Mouse (Mus musculus): Measurements from ENCODE around the gene Nme2. TPM values are rescaled to one million over a fixed set of nuclear protein-coding genes. Genes with fewer than 3 reads are reported as not detected.
A peak's percentile ranks its signal among the peaks of the same experiment; 100 is the strongest.

Nme2 gene
- polyA plus RNA-seq, 1 experiment, result 530 TPM

DNA sequence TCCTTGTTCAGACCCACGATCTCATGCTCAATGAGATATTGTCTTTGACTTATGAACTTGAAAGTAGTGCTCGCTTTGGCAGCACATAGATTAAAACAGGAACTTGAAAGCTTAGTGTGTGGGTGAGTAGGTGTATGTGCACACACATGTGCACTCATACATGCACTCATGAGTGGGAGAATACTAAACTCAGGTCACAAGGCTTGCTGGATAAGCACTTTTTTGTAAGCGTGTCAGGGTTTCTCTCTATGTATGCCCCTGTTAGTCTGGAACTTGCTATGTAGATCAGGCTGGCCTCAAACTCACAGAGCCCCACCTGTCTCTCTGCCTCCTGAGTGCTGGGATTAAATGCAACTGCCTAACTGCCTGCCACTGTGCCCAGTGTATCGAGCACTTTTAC lies 31.0 kb upstream of the Nme2 start:
- Histone ChIP-seq H3K9ac (ENCODE audit: low read depth, poor library complexity, severe bottlenecking) (no peak overlapping the region), H3K27ac (ENCODE audit: insufficient read depth, low read length) (no peak overlapping the region), H3K36me3 (ENCODE audit: control insufficient read depth, insufficient read depth, low read length, poor library complexity, severe bottlenecking) (no peaks in the 10 kb centered on the region), H3K4me1 (ENCODE audit: control insufficient read depth, insufficient read depth, low read length) (peaks cover 2% of the 10 kb centered on the region), H3K27me3 (ENCODE audit: control insufficient read depth, insufficient read depth, low read length, poor library complexity, severe bottlenecking) (no peaks in the 10 kb centered on the region), H3K9me3 (replicated peaks; ENCODE audit: control insufficient read depth, insufficient read depth, low read length, poor library complexity, severe bottlenecking) (no peaks in the 10 kb centered on the region), H3K4me3 (ENCODE audit: low read depth, low read length) (no peak overlapping the region)
- TF ChIP-seq EP300 (IDR thresholded peaks at IDR 0.05; ENCODE audit: insufficient read depth, low read depth, low read length) (no peak), POLR2A (IDR thresholded peaks at IDR 0.05; ENCODE audit: insufficient read depth, low read length) (no peak), CTCF (IDR thresholded peaks at IDR 0.05; ENCODE audit: low read depth, low read length) (no peak)

DNA sequence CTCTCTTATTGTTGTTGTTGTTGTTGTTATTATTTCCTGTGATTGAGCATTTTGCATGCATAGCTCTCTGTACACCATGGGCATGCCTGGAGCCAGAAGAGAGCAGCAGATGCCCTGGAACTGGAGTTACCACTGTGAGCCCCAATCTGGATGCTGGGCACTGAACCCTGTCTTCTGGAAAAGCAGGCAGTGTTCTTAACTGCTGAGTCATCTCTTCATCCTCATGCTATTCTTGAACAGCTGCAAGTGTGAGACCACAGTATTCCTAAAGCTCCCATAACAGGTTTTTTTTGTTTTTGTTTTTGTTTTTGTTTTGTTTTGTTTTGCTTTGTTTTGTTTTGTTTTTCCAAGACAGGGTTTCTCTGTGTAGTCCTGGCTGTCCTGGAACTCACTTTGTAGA lies 30.2 kb upstream of the Nme2 start:
- no peak overlapping the region for H3K4me3 ChIP-seq (ENCODE audit: low read depth, low read length)
- H3K4me1 ChIP-seq (ENCODE audit: control insufficient read depth, insufficient read depth, low read length), result peaks cover 2% of the 10 kb centered on the region
- no peak overlapping the region for H3K27ac ChIP-seq (ENCODE audit: insufficient read depth, low read length)
- H3K27me3 ChIP-seq (ENCODE audit: control insufficient read depth, insufficient read depth, low read length, poor library complexity, severe bottlenecking), result no peaks in the 10 kb centered on the region
- no peaks in the 10 kb centered on the region for H3K9me3 ChIP-seq (replicated peaks; ENCODE audit: control insufficient read depth, insufficient read depth, low read length, poor library complexity, severe bottlenecking)
- no peak overlapping the region for H3K9ac ChIP-seq (ENCODE audit: low read depth, poor library complexity, severe bottlenecking)
- H3K36me3 ChIP-seq (ENCODE audit: control insufficient read depth, insufficient read depth, low read length, poor library complexity, severe bottlenecking), result no peaks in the 10 kb centered on the region
- TF ChIP-seq EP300 (IDR thresholded peaks at IDR 0.05; ENCODE audit: insufficient read depth, low read depth, low read length) (no peak), CTCF (IDR thresholded peaks at IDR 0.05; ENCODE audit: low read depth, low read length) (no peak), POLR2A (IDR thresholded peaks at IDR 0.05; ENCODE audit: insufficient read depth, low read length) (no peak)

DNA sequence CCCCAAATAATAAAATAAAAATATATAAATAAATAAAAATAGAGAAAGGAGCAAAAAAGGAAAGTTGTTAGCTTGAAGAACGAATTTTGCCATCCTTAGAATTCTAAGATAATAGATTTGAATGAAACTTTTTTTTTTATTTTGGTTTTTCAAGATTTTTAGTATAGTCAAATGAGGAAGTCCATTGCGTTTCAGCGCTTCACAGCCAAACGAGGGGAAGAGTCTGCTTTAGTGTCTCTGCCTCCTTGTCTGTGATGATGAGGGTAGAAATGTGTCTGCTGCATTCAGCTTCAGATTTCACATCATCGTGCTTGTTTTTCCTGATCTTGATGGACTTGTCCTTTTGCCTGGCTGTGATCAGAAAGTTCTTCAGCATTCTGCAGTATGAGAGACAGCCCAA lies 29.2 kb upstream of the Nme2 start:
- Histone ChIP-seq H3K9ac (ENCODE audit: low read depth, poor library complexity, severe bottlenecking) (no peak overlapping the region), H3K9me3 (replicated peaks; ENCODE audit: control insufficient read depth, insufficient read depth, low read length, poor library complexity, severe bottlenecking) (no peaks in the 10 kb centered on the region), H3K4me3 (ENCODE audit: low read depth, low read length) (no peak overlapping the region), H3K27me3 (ENCODE audit: control insufficient read depth, insufficient read depth, low read length, poor library complexity, severe bottlenecking) (no peaks in the 10 kb centered on the region), H3K36me3 (ENCODE audit: control insufficient read depth, insufficient read depth, low read length, poor library complexity, severe bottlenecking) (no peaks in the 10 kb centered on the region), H3K4me1 (ENCODE audit: control insufficient read depth, insufficient read depth, low read length) (peaks cover 2% of the 10 kb centered on the region), H3K27ac (ENCODE audit: insufficient read depth, low read length) (no peak overlapping the region)
- TF ChIP-seq POLR2A (IDR thresholded peaks at IDR 0.05; ENCODE audit: insufficient read depth, low read length) (no peak), CTCF (IDR thresholded peaks at IDR 0.05; ENCODE audit: low read depth, low read length) (no peak), EP300 (IDR thresholded peaks at IDR 0.05; ENCODE audit: insufficient read depth, low read depth, low read length) (no peak)

DNA sequence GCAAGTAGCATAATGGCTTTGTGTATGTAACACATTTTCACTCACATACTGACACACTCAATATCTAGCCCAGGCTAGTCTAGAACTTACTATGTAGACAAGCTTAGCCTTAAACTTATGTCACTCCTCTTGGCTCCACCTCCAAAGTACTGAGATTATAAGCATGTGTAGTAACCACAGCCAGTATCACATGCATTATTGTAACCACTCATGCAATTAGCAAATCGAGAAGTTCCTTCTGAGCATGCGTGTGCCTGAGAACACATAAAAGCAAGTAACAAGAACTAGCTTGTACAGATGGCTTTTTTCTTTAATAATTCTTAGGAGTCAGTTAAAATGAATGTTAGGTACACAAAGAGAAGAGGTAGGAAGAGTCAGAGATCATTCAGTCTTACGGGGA lies 28.6 kb upstream of the Nme2 start:
- H3K4me3 ChIP-seq (ENCODE audit: low read depth, low read length), result no peak overlapping the region
- no peaks in the 10 kb centered on the region for H3K36me3 ChIP-seq (ENCODE audit: control insufficient read depth, insufficient read depth, low read length, poor library complexity, severe bottlenecking)
- no peak for TF ChIP-seq EP300 (IDR thresholded peaks at IDR 0.05; ENCODE audit: insufficient read depth, low read depth, low read length)
- TF ChIP-seq POLR2A (IDR thresholded peaks at IDR 0.05; ENCODE audit: insufficient read depth, low read length), result no peak
- TF ChIP-seq CTCF (IDR thresholded peaks at IDR 0.05; ENCODE audit: low read depth, low read length), result no peak
- H3K9ac ChIP-seq (ENCODE audit: low read depth, poor library complexity, severe bottlenecking), result no peak overlapping the region
- H3K27me3 ChIP-seq (ENCODE audit: control insufficient read depth, insufficient read depth, low read length, poor library complexity, severe bottlenecking), result no peaks in the 10 kb centered on the region
- no peak overlapping the region for H3K27ac ChIP-seq (ENCODE audit: insufficient read depth, low read length)
- no peaks in the 10 kb centered on the region for H3K9me3 ChIP-seq (replicated peaks; ENCODE audit: control insufficient read depth, insufficient read depth, low read length, poor library complexity, severe bottlenecking)
- peaks cover 2% of the 10 kb centered on the region for H3K4me1 ChIP-seq (ENCODE audit: control insufficient read depth, insufficient read depth, low read length)

DNA sequence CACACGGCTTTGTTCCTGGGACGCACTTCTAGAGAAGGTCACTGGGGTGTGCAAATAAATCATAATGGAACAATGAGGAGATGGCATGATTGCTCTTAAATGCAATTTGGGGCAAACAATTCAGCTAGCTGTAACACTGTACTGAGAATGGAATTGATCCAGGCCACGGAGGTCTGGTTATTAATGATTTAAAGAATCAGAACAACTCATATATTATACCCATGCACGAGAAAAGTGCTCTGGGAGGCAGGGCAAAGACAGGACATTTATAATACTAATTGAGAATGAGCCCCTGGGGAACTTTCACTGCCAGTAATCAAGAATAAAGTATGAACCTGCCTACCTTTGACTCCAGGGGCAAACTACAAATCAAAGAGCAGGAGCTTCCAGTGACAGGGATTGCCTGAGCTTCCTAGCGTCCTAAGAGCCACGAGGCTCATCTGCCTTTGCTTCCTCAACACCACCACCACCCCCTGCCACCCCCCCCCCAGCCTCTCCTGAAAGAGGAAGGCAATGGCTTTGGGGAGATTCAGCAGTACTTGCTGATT lies 23.5 kb upstream of the Nme2 start:
- Histone ChIP-seq H3K9ac (ENCODE audit: low read depth, poor library complexity, severe bottlenecking) (no peak overlapping the region), H3K36me3 (ENCODE audit: control insufficient read depth, insufficient read depth, low read length, poor library complexity, severe bottlenecking) (no peaks in the 10 kb centered on the region)
- TF ChIP-seq CTCF (IDR thresholded peaks at IDR 0.05; ENCODE audit: low read depth, low read length), result no peak
- TF ChIP-seq POLR2A (IDR thresholded peaks at IDR 0.05; ENCODE audit: insufficient read depth, low read length), result no peak
- no peak for TF ChIP-seq EP300 (IDR thresholded peaks at IDR 0.05; ENCODE audit: insufficient read depth, low read depth, low read length)

DNA sequence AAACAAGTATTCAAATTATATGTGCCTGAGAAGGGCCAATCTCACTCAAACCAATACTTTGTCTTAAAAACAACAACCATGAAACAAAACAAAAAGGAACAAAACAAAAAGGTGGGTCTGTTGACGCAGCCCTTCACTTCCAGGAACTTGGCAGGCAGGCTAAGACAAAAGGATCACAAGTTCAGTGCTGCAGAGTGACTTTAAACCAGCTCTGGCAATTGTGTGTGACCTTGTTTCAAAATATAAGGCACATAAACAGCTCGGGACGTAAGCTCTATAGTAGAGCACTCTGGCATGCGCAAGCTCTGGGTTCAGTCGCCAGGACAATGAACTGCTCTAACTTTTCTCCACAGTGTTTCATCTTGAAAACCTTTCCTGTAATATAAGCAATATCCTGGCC lies 16.9 kb upstream of the Nme2 start:
- Histone ChIP-seq H3K9ac (ENCODE audit: low read depth, poor library complexity, severe bottlenecking) (no peak overlapping the region), H3K27me3 (ENCODE audit: control insufficient read depth, insufficient read depth, low read length, poor library complexity, severe bottlenecking) (no peaks in the 10 kb centered on the region), H3K9me3 (replicated peaks; ENCODE audit: control insufficient read depth, insufficient read depth, low read length, poor library complexity, severe bottlenecking) (no peaks in the 10 kb centered on the region), H3K4me1 (ENCODE audit: control insufficient read depth, insufficient read depth, low read length) (peaks cover 4% of the 10 kb centered on the region), H3K4me3 (ENCODE audit: low read depth, low read length) (no peak overlapping the region), H3K27ac (ENCODE audit: insufficient read depth, low read length) (peak overlapping the region; percentile 41; the same call in 1 of the 2 replicates), H3K36me3 (ENCODE audit: control insufficient read depth, insufficient read depth, low read length, poor library complexity, severe bottlenecking) (no peaks in the 10 kb centered on the region)
- TF ChIP-seq EP300 (IDR thresholded peaks at IDR 0.05; ENCODE audit: insufficient read depth, low read depth, low read length) (no peak), POLR2A (IDR thresholded peaks at IDR 0.05; ENCODE audit: insufficient read depth, low read length) (no peak), CTCF (IDR thresholded peaks at IDR 0.05; ENCODE audit: low read depth, low read length) (no peak)

More for the DNA sequence above, 23.5 kb upstream of the Nme2 start:
- H3K27ac ChIP-seq (ENCODE audit: insufficient read depth, low read length), result no peak overlapping the region
- H3K4me1 ChIP-seq (ENCODE audit: control insufficient read depth, insufficient read depth, low read length), result no peaks in the 10 kb centered on the region
- H3K27me3 ChIP-seq (ENCODE audit: control insufficient read depth, insufficient read depth, low read length, poor library complexity, severe bottlenecking), result no peaks in the 10 kb centered on the region
- H3K4me3 ChIP-seq (ENCODE audit: low read depth, low read length), result no peak overlapping the region
- no peaks in the 10 kb centered on the region for H3K9me3 ChIP-seq (replicated peaks; ENCODE audit: control insufficient read depth, insufficient read depth, low read length, poor library complexity, severe bottlenecking)

Data from ES-Bruce4 (cell line).